Mouse (Mus musculus): Measurements from ENCODE around the gene Olfr1320.
"Not testable (repeated sequence)": the region's sequence is repeated elsewhere in the genome, so short reads cannot be mapped to it uniquely, and the experiment has no call there.

The Olfr1320 gene

GRCm38 (mm10) chrX:49672033-49672432, at the start of gene Olfr1320:
Gene Olfr1320 (plus strand): TSS chrX:49672333.
- no peak for DNase-seq (ENCODE audit: low spot score in 2 of 2)

- no peak for DNase-seq (ENCODE audit: low spot score in 2 of 2)
These were observed 44.6 kb upstream of the Olfr1320 start for GRCm38 (mm10) chrX:49627566-49627965.

DNA sequence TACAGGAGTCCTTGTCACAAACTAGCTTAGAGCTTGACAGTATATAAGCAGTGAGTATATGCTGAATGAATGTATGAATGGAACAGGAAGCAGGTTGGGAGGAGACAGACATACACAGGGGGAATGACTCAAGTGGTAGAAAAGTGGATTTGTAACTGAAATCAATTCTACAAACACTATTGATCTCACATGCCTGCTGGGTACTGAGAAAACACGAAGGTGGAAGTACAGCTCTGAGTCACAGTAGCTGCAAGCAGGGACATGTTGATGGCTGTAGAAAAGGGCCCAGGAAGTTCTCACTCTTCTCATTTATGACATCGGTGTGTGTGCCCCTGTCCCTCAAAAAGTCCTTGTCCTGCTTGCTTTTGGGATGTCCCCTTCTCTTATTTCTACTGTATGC, 40.9 kb upstream of the Olfr1320 start:
- no peak for DNase-seq (ENCODE audit: low spot score in 2 of 2)

- not testable (repeated sequence) for DNase-seq (ENCODE audit: low spot score in 2 of 2)
These were observed 11.4 kb upstream of the Olfr1320 start for GRCm38 (mm10) chrX:49660781-49661180.
